Mouse (Mus musculus) ES-E14 (cell line): Measurements from ENCODE around the gene Git1. TPM values are rescaled to one million over a fixed set of nuclear protein-coding genes. Genes with fewer than 3 reads are reported as not detected.

Experiments
- DNase-seq: peaks from one replicate; pipeline ENCODE4 v3.0.0-alpha.2; 2013; ENCODE audit warnings: low read depth, low spot score
- H3K27ac ChIP-seq: 2 replicates; pipeline ENCODE4 v1.5.1; 2012; ENCODE audit warnings: low read depth, mild to moderate bottlenecking, low read length, moderate library complexity, mixed read lengths; ENCODE audit not compliant: poor library complexity, insufficient read depth, severe bottlenecking
- H3K36me3 ChIP-seq: 2 replicates; pipeline ENCODE4 v1.6.1; 2012; ENCODE audit warnings: mild to moderate bottlenecking, low read length, moderate library complexity, mixed read lengths; ENCODE audit not compliant: control insufficient read depth, poor library complexity, insufficient read depth, severe bottlenecking
- H3K4me1 ChIP-seq, 2 experiments: fragments of 150-350 bp in 1 of 2; sonication (generic) in 1 of 2; 2 replicates each; pipeline ENCODE4 v1.6.1; 2012; ENCODE audit warnings: low read length in 2 of 2, mild to moderate bottlenecking in 1 of 2, mixed read lengths in 1 of 2; ENCODE audit not compliant: control insufficient read depth in 2 of 2, insufficient read depth in 2 of 2, poor library complexity in 1 of 2
- H3K4me3 ChIP-seq, 2 experiments: fragments of 150-350 bp in 1 of 2; sonication (generic) in 1 of 2; 2 replicates each; pipeline ENCODE4 v1.5.1; 2012; ENCODE audit warnings: low read length in 2 of 2, low read depth in 1 of 2, mild to moderate bottlenecking in 1 of 2, mixed read lengths in 1 of 2; ENCODE audit not compliant: insufficient read depth in 1 of 2, poor library complexity in 1 of 2, severe bottlenecking in 1 of 2
- H3K9ac ChIP-seq: 2 replicates; pipeline ENCODE4 v1.6.1; 2012; ENCODE audit warnings: low read depth, mild to moderate bottlenecking, low read length, mixed read lengths; ENCODE audit not compliant: poor library complexity, insufficient read depth, severe bottlenecking
- H3K9me3 ChIP-seq: fragments of 150-350 bp; sonication (generic); 2 replicates; pipeline ENCODE4 v1.6.1; 2012; ENCODE audit warnings: low read depth, mild to moderate bottlenecking, low read length; ENCODE audit not compliant: control insufficient read depth, insufficient read depth
- CHD2 ChIP-seq: IDR thresholded peaks from 2 replicates; pipeline ENCODE4 v1.6.1; 2014; ENCODE audit warnings: mild to moderate bottlenecking, low read depth, low read length, inconsistent platforms
- HCFC1 ChIP-seq: IDR thresholded peaks from 2 replicates; pipeline ENCODE4 v1.6.1; 2012; ENCODE audit warnings: low read length, inconsistent platforms, borderline replicate concordance; ENCODE audit not compliant: insufficient read depth
- MAFK ChIP-seq: IDR thresholded peaks from 2 replicates; pipeline ENCODE4 v1.6.1; 2014; ENCODE audit warnings: mild to moderate bottlenecking, low read depth, low read length, inconsistent platforms; ENCODE audit not compliant: insufficient read depth
- ZC3H11A ChIP-seq: IDR thresholded peaks from 2 replicates; pipeline ENCODE4 v1.6.1; 2012; ENCODE audit warnings: low read depth, mild to moderate bottlenecking, inconsistent platforms, low read length, borderline replicate concordance
- ZNF384 ChIP-seq: IDR thresholded peaks from 2 replicates; pipeline ENCODE4 v1.6.1; 2012; ENCODE audit warnings: low read depth, low read length, inconsistent platforms
- in situ Hi-C, 2 experiments: fragments of 600-800 bp; cut with MboI; formaldehyde crosslinking; loops; one replicate each; pipeline ENCODE4 v1.15.1; 2025; ENCODE audit warnings: low sequenced_read_pairs in 2 of 2, inconsistent platforms in 1 of 2; ENCODE audit not compliant: unreplicated experiment in 2 of 2
- total RNA-seq: library from RNA; depleted of rRNA; stranded (reverse); fragments of 300-350 nt; gene quantifications from 2 replicates; pipeline ENCODE4 v1.2.3, GENCODE M21; 2012

Git1 gene
- total RNA-seq, 1 experiment, result 43.1 TPM

DNA sequence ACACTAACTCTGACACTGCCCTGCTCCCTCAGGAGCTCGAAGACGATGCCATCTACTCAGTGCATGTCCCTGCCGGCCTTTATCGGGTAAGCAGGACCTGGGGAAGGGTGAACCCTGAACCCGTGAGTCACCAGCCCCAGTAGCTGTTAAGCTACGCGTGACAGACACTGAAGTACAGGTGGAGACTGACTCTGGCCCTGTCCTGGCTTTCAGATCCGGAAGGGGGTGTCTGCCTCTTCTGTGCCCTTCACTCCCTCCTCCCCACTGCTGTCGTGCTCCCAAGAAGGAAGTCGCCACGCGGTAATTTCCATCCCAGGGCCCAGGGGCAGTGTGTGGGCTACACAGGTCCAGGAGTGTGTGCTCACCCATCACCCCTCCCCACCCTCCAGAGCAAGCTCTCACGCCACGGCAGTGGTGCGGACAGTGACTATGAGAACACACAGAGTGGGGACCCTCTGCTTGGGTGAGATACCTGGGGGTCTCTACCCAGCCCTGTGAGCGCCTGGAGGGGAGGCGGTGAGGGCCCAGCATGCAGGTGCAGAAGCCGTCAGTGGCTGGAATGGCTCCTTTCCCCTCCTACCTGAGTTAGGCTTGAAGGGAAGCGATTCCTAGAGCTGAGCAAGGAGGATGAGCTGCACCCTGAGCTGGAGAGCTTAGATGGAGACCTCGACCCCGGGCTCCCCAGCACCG is 12.1 kb downstream of the Git1 start:
- in situ Hi-C loops, result no loop called here
- H3K9ac ChIP-seq, result no peak overlapping the region
- peaks cover 0 to 33% of the 10 kb centered on the region in 2 experiments; a peak in 3 of 4 replicates for H3K4me1 ChIP-seq
- H3K27ac ChIP-seq, result no peak overlapping the region
- no peak overlapping the region for H3K4me3 ChIP-seq
- TF ChIP-seq ZNF384 (no peak), CHD2 (no peak), ZC3H11A (no peak), MAFK (no peak), HCFC1 (no peak)
- H3K9me3 ChIP-seq, result no peaks in the 10 kb centered on the region
- peaks cover 58% of the 10 kb centered on the region for H3K36me3 ChIP-seq
- no peak for DNase-seq

DNA sequence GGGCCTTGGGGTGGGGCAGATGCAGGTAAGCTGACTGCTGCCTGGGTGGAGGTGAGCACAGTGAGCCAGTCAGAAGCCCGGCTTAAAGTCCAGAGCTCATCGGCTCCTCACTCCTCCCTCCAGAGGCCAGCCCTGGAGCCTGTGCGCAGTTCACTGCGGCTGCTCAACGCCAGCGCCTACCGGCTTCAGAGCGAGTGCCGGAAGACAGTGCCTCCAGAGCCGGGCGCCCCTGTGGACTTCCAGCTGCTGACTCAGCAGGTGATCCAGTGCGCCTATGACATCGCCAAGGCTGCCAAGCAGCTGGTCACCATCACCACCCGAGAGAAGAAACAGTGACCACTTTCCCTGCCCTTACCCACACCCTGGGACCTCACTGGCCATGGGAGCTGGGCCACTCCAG is 12.9 kb downstream of the Git1 start:
- H3K4me3 ChIP-seq, result no peak overlapping the region
- H3K9me3 ChIP-seq, result no peaks in the 10 kb centered on the region
- in situ Hi-C loops, result no loop called here
- TF ChIP-seq MAFK (peak; percentile 63; the same call in 1 of the 2 replicates), HCFC1 (no peak)
- H3K9ac ChIP-seq, result no peak overlapping the region
- H3K36me3 ChIP-seq, result peaks cover 50% of the 10 kb centered on the region
- H3K4me1 ChIP-seq, result peaks cover 0 to 26% of the 10 kb centered on the region in 2 experiments; a peak in 3 of 4 replicates
- DNase-seq, result no peak
- H3K27ac ChIP-seq, result no peak overlapping the region

DNA sequence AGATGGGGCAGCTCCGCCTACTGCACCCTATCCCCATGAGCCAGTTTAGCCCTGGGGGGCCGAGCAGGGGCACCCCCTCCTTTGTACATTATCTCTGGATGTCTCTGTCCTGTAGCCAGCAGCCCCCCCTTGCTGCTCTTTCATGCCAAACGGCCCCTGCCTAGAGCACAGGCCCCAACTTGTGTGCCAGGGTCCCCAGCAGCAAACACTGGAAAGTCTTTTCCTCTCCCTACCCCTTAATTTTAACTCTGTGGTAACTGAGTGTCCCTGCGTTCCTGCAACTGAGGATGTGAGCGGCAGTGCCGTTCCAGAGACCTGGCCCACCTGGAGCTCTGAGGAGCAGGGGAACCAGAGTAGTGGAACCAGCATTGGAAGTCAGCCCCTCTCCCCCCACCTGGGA is 13.6 kb downstream of the Git1 start:
- H3K36me3 ChIP-seq, result peaks cover 47% of the 10 kb centered on the region
- no peak overlapping the region for H3K27ac ChIP-seq
- TF ChIP-seq CHD2 (no peak), MAFK (no peak), HCFC1 (no peak), ZNF384 (no peak), ZC3H11A (no peak)
- no peak for DNase-seq
- peaks cover 0 to 25% of the 10 kb centered on the region in 2 experiments; a peak in 3 of 4 replicates for H3K4me1 ChIP-seq
- H3K9ac ChIP-seq, result no peak overlapping the region
- in situ Hi-C loops, result no loop called here
- no peaks in the 10 kb centered on the region for H3K9me3 ChIP-seq
- H3K4me3 ChIP-seq, result no peak overlapping the region

DNA sequence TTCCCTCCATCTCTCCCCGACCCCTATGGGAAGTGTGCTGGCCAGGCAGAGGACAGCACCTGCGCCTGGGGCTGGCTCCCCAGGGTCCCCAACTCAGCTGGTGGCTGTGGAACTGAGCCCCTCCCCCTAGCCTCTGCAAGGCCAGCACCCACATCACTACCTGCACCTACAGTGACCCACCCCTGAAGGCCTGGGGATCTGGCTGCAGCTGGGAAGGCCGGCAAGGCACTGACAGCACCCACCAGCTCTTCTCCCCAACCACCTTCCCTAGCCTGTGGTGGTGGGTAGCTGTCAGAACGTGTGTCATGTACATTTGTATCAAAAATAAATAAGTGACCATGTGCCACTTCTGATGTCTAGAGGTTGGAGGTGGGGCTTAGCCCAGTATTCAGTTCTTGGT is 14.1 kb downstream of the Git1 start:
- in situ Hi-C loops, result no loop called here
- H3K4me1 ChIP-seq, result peaks cover 0 to 25% of the 10 kb centered on the region in 2 experiments
- peaks cover 45% of the 10 kb centered on the region for H3K36me3 ChIP-seq
- TF ChIP-seq ZNF384, result no peak
- TF ChIP-seq ZC3H11A, result no peak
- no peak for TF ChIP-seq CHD2
- TF ChIP-seq MAFK, result no peak
- no peak for TF ChIP-seq HCFC1
- no peaks in the 10 kb centered on the region for H3K9me3 ChIP-seq
- H3K9ac ChIP-seq, result no peak overlapping the region
- H3K4me3 ChIP-seq, result no peak overlapping the region
- H3K27ac ChIP-seq, result no peak overlapping the region
- no peak for DNase-seq
